Mouse (Mus musculus) T-cell, adult 2 months (primary cell): ENCODE results near the gene Majin.
A peak's percentile ranks its signal among the peaks of the same experiment; 100 is the strongest.

Source experiments
- DNase-seq: peaks from one replicate; pipeline ENCODE4 v3.0.0; 2022; ENCODE audit warnings: low spot score

The Majin gene

GRCm38 (mm10) chr19:6262839-6263433, 78.7 kb downstream of the Majin start:
- no peak for DNase-seq

DNA sequence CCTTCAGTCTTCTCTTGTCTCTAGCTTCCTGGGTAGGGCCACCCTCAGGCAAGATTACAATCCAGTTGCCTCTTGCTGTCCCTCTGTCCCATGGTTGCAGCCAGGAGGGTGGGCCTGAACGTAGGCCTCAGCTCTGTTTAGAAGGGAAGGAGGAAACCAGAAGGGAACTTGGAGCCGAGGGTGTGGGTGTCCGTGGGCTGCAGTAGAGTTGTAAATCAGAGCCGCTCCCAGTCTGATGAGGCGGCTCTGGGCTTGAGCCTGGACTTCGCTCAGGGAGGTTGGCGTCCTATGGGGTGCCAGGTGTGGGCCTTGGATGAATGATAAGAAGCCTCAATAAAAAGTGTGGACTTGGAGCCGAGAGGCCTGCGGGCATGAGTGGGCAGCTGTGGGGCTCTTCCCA, 80.0 kb downstream of the Majin start:
- DNase-seq: no peak

DNA sequence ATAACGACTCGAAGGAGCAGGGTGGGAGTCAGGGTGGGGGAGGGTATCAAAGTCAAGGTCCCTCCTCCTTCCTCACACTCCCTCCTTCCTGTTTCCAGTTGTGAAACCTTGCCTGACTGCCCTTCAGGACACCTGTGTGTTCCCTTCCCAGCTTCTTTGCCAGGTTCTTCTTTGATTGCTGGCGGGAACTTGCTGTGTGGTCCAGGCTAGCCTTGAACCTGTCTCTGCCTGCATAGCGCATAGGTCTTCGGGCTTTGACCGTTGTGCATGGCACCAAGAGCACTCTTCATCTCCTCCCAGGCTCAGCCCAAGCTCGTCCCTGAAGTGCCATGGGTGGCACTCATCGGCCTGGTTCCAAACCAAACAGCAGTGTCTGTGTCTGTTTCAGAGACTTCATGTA, 80.8 kb downstream of the Majin start:
- no peak for DNase-seq

DNA sequence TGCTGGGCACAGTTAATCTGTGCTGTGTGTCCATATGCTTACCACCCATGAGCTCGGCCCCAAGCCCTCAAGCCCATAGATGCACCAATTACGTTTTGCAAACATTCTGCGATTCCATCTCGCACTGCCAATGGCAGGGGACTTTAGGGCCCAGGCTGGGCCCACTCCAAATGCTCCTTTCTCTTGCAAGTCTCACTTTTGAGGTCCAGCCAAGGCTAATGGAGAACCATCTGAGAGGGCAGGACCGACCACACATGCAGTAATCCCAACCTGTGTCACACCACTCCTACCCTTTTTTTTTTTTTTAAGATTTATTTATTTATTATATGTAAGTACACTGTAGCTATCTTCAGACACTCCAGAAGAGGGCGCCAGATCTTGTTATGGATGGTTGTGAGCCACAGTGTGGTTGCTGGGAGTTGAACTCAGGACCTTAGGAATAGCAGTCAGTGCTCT, 81.6 kb downstream of the Majin start:
- no peak for DNase-seq

DNA sequence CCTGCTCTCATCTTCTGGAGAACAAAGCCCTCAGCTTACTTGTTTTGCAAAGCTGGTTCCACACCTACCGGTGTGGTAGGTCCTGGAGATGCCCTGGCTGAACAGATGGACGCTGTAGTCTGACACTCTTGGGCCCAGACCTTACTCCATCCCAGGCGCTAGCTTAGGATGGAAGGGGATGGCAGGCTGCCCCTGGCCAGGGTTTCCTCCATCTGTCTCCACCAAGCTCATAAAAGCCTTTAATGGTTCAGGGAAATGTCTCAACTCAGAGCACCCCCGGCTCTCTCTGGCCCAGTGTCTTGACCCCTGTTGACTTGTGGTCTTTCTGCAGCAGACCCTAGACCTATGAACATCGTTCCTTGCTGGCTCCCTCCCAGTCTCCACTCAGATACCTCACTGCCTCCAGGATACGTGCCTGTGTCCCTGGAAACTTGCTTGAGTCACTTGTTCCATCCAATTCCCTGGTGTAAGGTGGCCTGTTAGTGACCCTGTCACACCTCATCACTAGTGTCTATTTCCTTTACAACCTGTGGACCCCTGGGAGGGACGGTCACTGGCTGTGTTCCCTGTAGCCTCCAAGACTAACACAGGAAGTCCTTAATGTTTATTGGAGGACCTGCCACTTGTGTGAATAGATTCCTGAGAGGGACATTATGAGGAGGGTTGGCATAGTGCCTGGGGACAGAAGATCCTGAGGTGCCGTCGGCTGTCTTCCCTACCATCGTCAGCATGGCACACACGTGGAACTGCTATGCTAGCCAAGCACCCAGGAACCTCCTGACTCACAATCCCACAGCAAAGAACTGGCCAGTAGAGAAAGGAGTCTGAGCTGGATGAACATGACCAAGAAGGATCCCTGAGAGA, 83.3 kb downstream of the Majin start:
- no peak for DNase-seq

- peak; percentile 85 for DNase-seq
These were observed 84.0 kb downstream of the Majin start for GRCm38 (mm10) chr19:6268170-6268528.

- no peak for DNase-seq
These were observed 84.5 kb downstream of the Majin start for GRCm38 (mm10) chr19:6268670-6269132.

GRCm38 (mm10) chr19:6269798-6270475, 85.7 kb downstream of the Majin start:
- DNase-seq: no peak

- no peak for DNase-seq
These were observed 86.5 kb downstream of the Majin start for GRCm38 (mm10) chr19:6270661-6271060.

DNA sequence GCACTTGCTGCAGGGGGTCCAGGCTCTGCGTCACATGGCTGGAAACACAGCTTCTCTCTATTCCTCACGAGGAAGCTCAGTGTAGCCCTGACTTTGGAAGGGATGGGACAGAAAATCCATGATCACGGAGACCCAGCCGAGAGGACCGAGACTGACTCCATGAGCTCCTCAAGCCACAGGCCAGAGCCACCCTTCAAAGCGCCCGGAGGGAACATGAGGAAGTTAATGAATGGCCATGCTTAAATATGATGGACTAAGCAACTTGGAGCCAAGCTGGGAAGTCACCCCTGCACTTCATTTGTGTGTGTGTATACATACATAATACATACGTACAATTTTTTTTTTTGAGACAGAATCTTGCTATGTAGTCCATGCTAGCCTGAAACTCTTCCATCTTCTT, 87.0 kb downstream of the Majin start:
- DNase-seq: no peak

DNA sequence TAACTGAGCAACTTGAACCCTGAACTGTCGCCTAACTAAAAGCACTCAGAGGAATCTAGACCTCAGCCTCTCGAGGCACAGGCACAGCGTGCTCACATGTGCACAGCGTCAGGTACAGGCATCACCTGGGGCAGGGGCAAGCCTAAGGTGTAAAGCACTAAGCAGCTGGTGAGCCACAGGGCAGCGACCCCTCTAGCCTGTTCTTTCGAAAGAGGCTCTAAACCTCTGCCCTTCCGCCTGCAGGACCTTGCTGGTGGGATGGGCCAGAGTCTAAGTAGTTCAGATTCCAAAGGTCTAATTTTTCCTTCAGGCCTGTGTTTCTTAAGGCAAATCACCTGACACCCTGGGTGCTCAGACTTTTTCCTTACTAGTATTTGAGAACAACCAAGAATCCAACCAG, 87.9 kb downstream of the Majin start:
- DNase-seq: no peak

GRCm38 (mm10) chr19:6272738-6273137, 88.5 kb downstream of the Majin start:
- no peak for DNase-seq

DNA sequence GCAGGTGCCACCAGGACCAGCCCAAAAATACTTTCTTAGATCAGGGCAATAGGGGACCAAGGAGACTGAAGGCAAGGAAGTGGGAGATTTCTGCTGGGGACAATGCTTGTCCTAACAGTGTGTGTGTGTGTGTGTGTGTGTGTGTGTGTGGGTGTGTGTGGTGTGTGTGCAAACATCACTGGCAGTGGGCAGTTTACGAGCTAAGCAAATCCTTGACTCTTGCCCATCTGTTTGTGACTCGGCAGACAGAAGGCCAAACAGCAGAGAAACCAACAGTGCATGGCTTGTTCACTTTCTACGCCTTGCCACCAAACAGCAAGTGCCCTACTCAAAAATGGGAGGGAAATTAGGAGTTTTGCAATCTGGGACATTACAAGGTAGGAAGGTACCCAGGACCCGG, 89.4 kb downstream of the Majin start:
- no peak for DNase-seq
